Mouse (Mus musculus): ENCODE measurements at regions not wholly inside any gene's neighbourhood (a gene's known extent, or its start where the extent isn't known, plus 50 kb on each side); places are given as distances from the start of the nearest gene placed in this dataset.
A peak's percentile ranks its signal among the peaks of the same experiment; 100 is the strongest.

GRCm38 (mm10) chr6:31083701-31084100 lies 124.8 kb upstream of the Klf14 start:
- Histone ChIP-seq H3K9ac (ENCODE audit: low read length) (no peak overlapping the region), H3K4me1 (ENCODE audit: control insufficient read depth, insufficient read depth, low read length) (peaks cover 18% of the 10 kb centered on the region), H3K27me3 (replicated peaks; ENCODE audit: control insufficient read depth, insufficient read depth, low read length) (no peaks in the 10 kb centered on the region), H3K9me3 (replicated peaks; ENCODE audit: control insufficient read depth, low read length) (no peaks in the 10 kb centered on the region), H3K36me3 (ENCODE audit: control insufficient read depth, insufficient read depth, low read length) (no peaks in the 10 kb centered on the region), H3K4me2 (ENCODE audit: low read length) (no peak overlapping the region), H3K27ac (ENCODE audit: low read depth, low read length) (no peak overlapping the region), H3K4me3 (ENCODE audit: low read depth, low read length) (no peak overlapping the region)
- no peak for ATAC-seq
- WGBS, result 87% methylated on average over 6 of the region's 6 CpGs
- DNase-seq (ENCODE audit: low spot score), result no peak

GRCm38 (mm10) chr6:31085063-31085759 lies 126.3 kb upstream of the Klf14 start:
- 90% methylated on average over 8 of the region's 8 CpGs for WGBS
- Histone ChIP-seq H3K4me2 (ENCODE audit: low read length) (no peak overlapping the region), H3K36me3 (ENCODE audit: control insufficient read depth, insufficient read depth, low read length) (no peaks in the 10 kb centered on the region), H3K27me3 (replicated peaks; ENCODE audit: control insufficient read depth, insufficient read depth, low read length) (no peaks in the 10 kb centered on the region), H3K27ac (ENCODE audit: low read depth, low read length) (no peak overlapping the region), H3K4me1 (ENCODE audit: control insufficient read depth, insufficient read depth, low read length) (peaks cover 32% of the 10 kb centered on the region), H3K4me3 (ENCODE audit: low read depth, low read length) (no peak overlapping the region), H3K9me3 (replicated peaks; ENCODE audit: control insufficient read depth, low read length) (no peaks in the 10 kb centered on the region), H3K9ac (ENCODE audit: low read length) (no peak overlapping the region)
- ATAC-seq (no peak), DNase-seq (ENCODE audit: low spot score) (no peak)

DNA sequence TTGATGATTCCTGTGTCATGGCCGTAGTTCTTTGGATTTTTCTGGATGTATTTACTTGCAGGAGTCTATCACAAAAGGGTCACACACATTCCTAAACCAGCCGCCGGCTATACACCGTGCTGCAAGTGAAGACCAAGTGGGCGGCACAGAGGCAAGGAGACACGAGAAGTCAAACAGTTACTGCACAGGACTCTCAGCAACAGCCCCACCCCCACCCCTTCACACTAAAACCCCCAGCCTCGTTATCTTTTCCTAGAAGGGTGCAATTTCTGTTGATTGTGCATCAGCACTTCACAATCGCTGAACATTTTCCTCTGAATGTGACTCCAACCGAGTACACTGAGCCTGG lies 126.9 kb upstream of the Klf14 start:
- H3K9ac ChIP-seq (ENCODE audit: low read length), result no peak overlapping the region
- ATAC-seq (no peak), DNase-seq (ENCODE audit: low spot score) (no peak)
- no peaks in the 10 kb centered on the region for H3K36me3 ChIP-seq (ENCODE audit: control insufficient read depth, insufficient read depth, low read length)
- H3K9me3 ChIP-seq (replicated peaks; ENCODE audit: control insufficient read depth, low read length), result no peaks in the 10 kb centered on the region
- 53% methylated on average over 9 of the region's 9 CpGs for WGBS
- no peaks in the 10 kb centered on the region for H3K27me3 ChIP-seq (replicated peaks; ENCODE audit: control insufficient read depth, insufficient read depth, low read length)
- no peak overlapping the region for H3K4me3 ChIP-seq (ENCODE audit: low read depth, low read length)
- H3K27ac ChIP-seq (ENCODE audit: low read depth, low read length), result no peak overlapping the region
- H3K4me2 ChIP-seq (ENCODE audit: low read length), result no peak overlapping the region
- peaks cover 32% of the 10 kb centered on the region for H3K4me1 ChIP-seq (ENCODE audit: control insufficient read depth, insufficient read depth, low read length)

DNA sequence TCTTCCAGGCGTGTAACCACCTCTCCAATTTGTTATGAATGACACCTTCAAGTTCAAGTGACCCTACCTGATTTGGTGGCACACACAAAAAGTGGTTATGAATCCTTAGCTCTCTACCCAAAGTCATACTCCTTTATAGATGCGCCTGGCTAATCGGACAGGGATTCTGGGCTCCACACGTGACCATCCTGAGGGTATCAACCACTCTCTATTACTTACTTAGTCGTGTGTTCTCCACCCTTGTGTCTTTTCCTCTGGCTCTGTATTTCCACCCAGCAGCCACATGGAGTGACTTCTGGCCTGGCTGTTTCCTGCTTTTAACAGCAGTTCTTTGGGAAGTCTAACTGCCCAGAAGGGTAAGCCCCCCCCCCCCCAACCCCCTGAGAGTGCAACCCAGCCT lies 127.4 kb upstream of the Klf14 start:
- Histone ChIP-seq H3K9me3 (replicated peaks; ENCODE audit: control insufficient read depth, low read length) (no peaks in the 10 kb centered on the region), H3K9ac (ENCODE audit: low read length) (no peak overlapping the region), H3K4me1 (ENCODE audit: control insufficient read depth, insufficient read depth, low read length) (peaks cover 32% of the 10 kb centered on the region), H3K27ac (ENCODE audit: low read depth, low read length) (no peak overlapping the region; the same call in 1 of the 2 replicates), H3K4me3 (ENCODE audit: low read depth, low read length) (no peak overlapping the region), H3K36me3 (ENCODE audit: control insufficient read depth, insufficient read depth, low read length) (no peaks in the 10 kb centered on the region), H3K4me2 (ENCODE audit: low read length) (peak overlapping the region; percentile 8; the same call in 1 of the 2 replicates), H3K27me3 (replicated peaks; ENCODE audit: control insufficient read depth, insufficient read depth, low read length) (no peaks in the 10 kb centered on the region)
- DNase-seq (ENCODE audit: low spot score) (no peak), ATAC-seq (no peak)
- 84% methylated on average over 5 of the region's 5 CpGs for WGBS

- Histone ChIP-seq H3K36me3 (ENCODE audit: control insufficient read depth, insufficient read depth, low read length) (no peaks in the 10 kb centered on the region), H3K27ac (ENCODE audit: low read depth, low read length) (peak overlapping the region; percentile 87; the same call in 1 of the 2 replicates), H3K4me2 (ENCODE audit: low read length) (peak overlapping the region; percentile 52), H3K9me3 (replicated peaks; ENCODE audit: control insufficient read depth, low read length) (no peaks in the 10 kb centered on the region), H3K4me1 (ENCODE audit: control insufficient read depth, insufficient read depth, low read length) (peaks cover 32% of the 10 kb centered on the region), H3K9ac (ENCODE audit: low read length) (no peak overlapping the region), H3K27me3 (replicated peaks; ENCODE audit: control insufficient read depth, insufficient read depth, low read length) (no peaks in the 10 kb centered on the region), H3K4me3 (ENCODE audit: low read depth, low read length) (no peak overlapping the region)
- 69% methylated on average over 7 of the region's 7 CpGs for WGBS
- ATAC-seq (no peak), DNase-seq (ENCODE audit: low spot score) (no peak)
Measured at GRCm38 (mm10) chr6:31086798-31087360, 128.0 kb upstream of the Klf14 start.

- Histone ChIP-seq H3K27me3 (replicated peaks; ENCODE audit: control insufficient read depth, insufficient read depth, low read length) (no peaks in the 10 kb centered on the region), H3K9ac (ENCODE audit: low read length) (peak overlapping the region; percentile 49; the same call in 1 of the 2 replicates), H3K9me3 (replicated peaks; ENCODE audit: control insufficient read depth, low read length) (no peaks in the 10 kb centered on the region), H3K4me1 (ENCODE audit: control insufficient read depth, insufficient read depth, low read length) (peaks cover 32% of the 10 kb centered on the region), H3K4me3 (ENCODE audit: low read depth, low read length) (no peak overlapping the region), H3K27ac (ENCODE audit: low read depth, low read length) (peak overlapping the region; percentile 87), H3K36me3 (ENCODE audit: control insufficient read depth, insufficient read depth, low read length) (no peaks in the 10 kb centered on the region), H3K4me2 (ENCODE audit: low read length) (peak overlapping the region; percentile 52)
- no peak for DNase-seq (ENCODE audit: low spot score)
- 46% methylated on average over 4 of the region's 4 CpGs for WGBS
- no peak for ATAC-seq
Measured at GRCm38 (mm10) chr6:31087511-31087910, 128.6 kb upstream of the Klf14 start.

DNA sequence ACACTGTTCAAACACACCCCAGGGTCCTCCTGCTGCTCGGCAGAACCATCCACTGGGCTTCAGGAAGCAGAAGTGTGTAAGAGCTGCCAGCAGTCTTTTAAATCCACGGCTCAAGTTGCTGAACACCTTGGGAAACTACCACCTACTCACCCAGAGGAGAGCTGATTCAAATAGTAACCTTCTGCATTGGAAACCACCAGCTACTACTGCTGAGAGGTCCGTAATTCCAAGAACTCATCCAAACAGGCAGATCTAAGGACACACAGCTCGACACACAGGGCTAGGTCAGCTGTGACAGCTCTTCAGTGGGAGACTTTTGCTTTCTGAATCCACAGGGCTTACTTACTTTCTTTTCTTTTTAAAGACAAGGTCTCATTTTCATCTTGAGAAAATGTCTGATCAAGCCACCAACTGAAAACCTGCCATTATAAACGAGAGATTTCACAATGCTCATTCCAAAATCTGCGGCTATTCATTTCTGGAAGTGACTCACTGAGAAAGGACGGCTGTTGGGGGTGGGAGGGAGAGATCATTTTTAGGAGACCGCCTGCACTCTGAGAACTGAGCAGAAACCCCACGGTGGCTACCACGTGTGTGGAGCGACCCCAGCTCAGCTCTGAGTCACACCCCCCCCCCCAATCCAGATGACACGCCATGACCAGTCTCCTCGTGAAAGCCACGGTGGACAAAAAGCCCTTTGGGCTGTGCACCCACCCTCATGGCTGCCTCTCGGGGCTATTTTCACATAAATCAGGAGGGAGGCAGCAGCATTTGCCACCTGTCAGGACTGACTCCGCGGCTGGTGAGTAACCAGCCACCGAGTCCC lies 129.5 kb upstream of the Klf14 start:
- no peaks in the 10 kb centered on the region for H3K27me3 ChIP-seq (replicated peaks; ENCODE audit: control insufficient read depth, insufficient read depth, low read length)
- ATAC-seq (peak; percentile 78), DNase-seq (ENCODE audit: low spot score) (peak; percentile 55)
- H3K4me3 ChIP-seq (ENCODE audit: low read depth, low read length), result peak overlapping the region; percentile 19
- no peaks in the 10 kb centered on the region for H3K9me3 ChIP-seq (replicated peaks; ENCODE audit: control insufficient read depth, low read length)
- no peaks in the 10 kb centered on the region for H3K36me3 ChIP-seq (ENCODE audit: control insufficient read depth, insufficient read depth, low read length)
- peak overlapping the region; percentile 87 for H3K27ac ChIP-seq (ENCODE audit: low read depth, low read length)
- peaks cover 32% of the 10 kb centered on the region for H3K4me1 ChIP-seq (ENCODE audit: control insufficient read depth, insufficient read depth, low read length)
- WGBS, result 9% methylated on average over 18 of the region's 18 CpGs
- H3K4me2 ChIP-seq (ENCODE audit: low read length), result peak overlapping the region; percentile 52
- H3K9ac ChIP-seq (ENCODE audit: low read length), result peak overlapping the region; percentile 49

GRCm38 (mm10) chr6:31088973-31089368 lies 130.1 kb upstream of the Klf14 start:
- H3K4me2 ChIP-seq (ENCODE audit: low read length), result peak overlapping the region; percentile 52
- no peaks in the 10 kb centered on the region for H3K27me3 ChIP-seq (replicated peaks; ENCODE audit: control insufficient read depth, insufficient read depth, low read length)
- 2% methylated on average over 5 of the region's 5 CpGs for WGBS
- no peaks in the 10 kb centered on the region for H3K36me3 ChIP-seq (ENCODE audit: control insufficient read depth, insufficient read depth, low read length)
- peaks cover 32% of the 10 kb centered on the region for H3K4me1 ChIP-seq (ENCODE audit: control insufficient read depth, insufficient read depth, low read length)
- H3K4me3 ChIP-seq (ENCODE audit: low read depth, low read length), result peak overlapping the region; percentile 19
- peak; percentile 82 for ATAC-seq
- peak; percentile 89 for DNase-seq (ENCODE audit: low spot score)
- H3K27ac ChIP-seq (ENCODE audit: low read depth, low read length), result peak overlapping the region; percentile 87
- peak overlapping the region; percentile 49 for H3K9ac ChIP-seq (ENCODE audit: low read length)
- H3K9me3 ChIP-seq (replicated peaks; ENCODE audit: control insufficient read depth, low read length), result no peaks in the 10 kb centered on the region

DNA sequence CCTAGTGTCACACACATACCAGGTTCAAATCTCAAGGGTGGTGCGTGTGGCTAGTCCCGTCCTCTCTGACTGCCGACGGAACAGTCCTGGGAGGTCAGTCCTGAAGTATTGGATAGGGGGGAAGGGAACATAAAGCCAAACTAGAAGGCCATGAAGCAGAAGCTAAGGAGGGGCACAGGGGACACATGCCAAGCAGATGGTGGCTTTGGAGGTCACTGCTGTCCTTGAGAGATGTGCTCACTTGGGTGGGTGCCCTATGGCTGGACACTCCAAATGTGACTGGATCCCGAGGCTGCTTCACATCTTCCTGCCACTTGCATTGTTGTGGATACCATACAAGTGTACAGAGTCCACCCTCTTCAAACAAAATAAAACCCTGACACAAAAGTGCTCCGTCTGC lies 131.4 kb upstream of the Klf14 start:
- H3K4me3 ChIP-seq (ENCODE audit: low read depth, low read length), result no peak overlapping the region
- H3K4me1 ChIP-seq (ENCODE audit: control insufficient read depth, insufficient read depth, low read length), result peaks cover 32% of the 10 kb centered on the region
- no peaks in the 10 kb centered on the region for H3K36me3 ChIP-seq (ENCODE audit: control insufficient read depth, insufficient read depth, low read length)
- no peak overlapping the region for H3K9ac ChIP-seq (ENCODE audit: low read length)
- ATAC-seq, result no peak
- no peak overlapping the region for H3K4me2 ChIP-seq (ENCODE audit: low read length)
- H3K9me3 ChIP-seq (replicated peaks; ENCODE audit: control insufficient read depth, low read length), result no peaks in the 10 kb centered on the region
- DNase-seq (ENCODE audit: low spot score), result no peak
- 91% methylated on average over 6 of the region's 6 CpGs for WGBS
- H3K27ac ChIP-seq (ENCODE audit: low read depth, low read length), result peak overlapping the region; percentile 87; the same call in 1 of the 2 replicates
- no peaks in the 10 kb centered on the region for H3K27me3 ChIP-seq (replicated peaks; ENCODE audit: control insufficient read depth, insufficient read depth, low read length)
